Mouse (Mus musculus): Measurements from ENCODE around the gene Dlg1.

- TF ChIP-seq CTCF (IDR thresholded peaks at IDR 0.05; ENCODE audit: low read depth, low read length) (no peak), TAL1 (conservative IDR thresholded peaks at IDR 0.05; ENCODE audit: low read depth, low read length) (no peak)
Measured at GRCm38 (mm10) chr16:31750526-31750925, 87.3 kb downstream of the Dlg1 start.
